Mouse (Mus musculus) CH12.LX (cell line): Measurements from ENCODE around the gene Elovl6. TPM values are rescaled to one million over a fixed set of nuclear protein-coding genes. Genes with fewer than 3 reads are reported as not detected.

Source experiments
- DNase-seq: peaks from one replicate; pipeline ENCODE4 v3.0.0-alpha.2; 2013; ENCODE audit errors: extremely low read depth
- H3K27ac ChIP-seq: 2 replicates; pipeline ENCODE4 v1.5.1; 2012; ENCODE audit warnings: low read depth, mild to moderate bottlenecking, control low read depth, moderate library complexity; ENCODE audit not compliant: insufficient read depth
- H3K27me3 ChIP-seq: replicated peaks from 2 replicates; pipeline ENCODE3; 2012; ENCODE audit warnings: inconsistent platforms
- H3K36me3 ChIP-seq, 2 experiments: replicated peaks in 1 of 2; 2 replicates each; pipeline versions ENCODE3 to v1.6.1; 2012; ENCODE audit warnings: inconsistent platforms in 1 of 2, low read length in 1 of 2, mild to moderate bottlenecking in 1 of 2, mixed read lengths in 1 of 2, moderate library complexity in 1 of 2; ENCODE audit not compliant: control insufficient read depth in 1 of 2, insufficient read depth in 1 of 2
- H3K4me1 ChIP-seq, 2 experiments: 2 replicates each; pipeline ENCODE4 v1.6.1; 2012; ENCODE audit warnings: inconsistent platforms in 1 of 2, moderate library complexity in 1 of 2; ENCODE audit not compliant: insufficient read depth in 2 of 2, control insufficient read depth in 1 of 2
- H3K4me2 ChIP-seq: 2 replicates; pipeline ENCODE4 v1.6.1; 2012; ENCODE audit warnings: low read depth, mild to moderate bottlenecking, control low read depth; ENCODE audit not compliant: poor library complexity, insufficient read depth, severe bottlenecking
- H3K4me3 ChIP-seq, 3 experiments: fragments of 150-350 bp in 1 of 3; sonication (generic) in 1 of 3; replicated peaks in 1 of 3; 2 replicates each; pipeline versions ENCODE3 to v1.5.1; 2011 to 2012; ENCODE audit warnings: low read depth in 2 of 3, low read length in 2 of 3, mild to moderate bottlenecking in 2 of 3, moderate library complexity in 2 of 3, control low read depth in 1 of 3, improper control_type of control experiment in 1 of 3, inconsistent platforms in 1 of 3, mixed read lengths in 1 of 3; ENCODE audit not compliant: poor library complexity in 1 of 3
- H3K79me2 ChIP-seq: replicated peaks from 2 replicates; pipeline ENCODE4 v1.6.1; 2012; ENCODE audit warnings: mild to moderate bottlenecking, moderate library complexity; ENCODE audit not compliant: control insufficient read depth, poor library complexity, insufficient read depth, severe bottlenecking; ENCODE audit errors: extremely low read depth
- H3K9ac ChIP-seq: 2 replicates; pipeline ENCODE4 v1.6.1; 2012; ENCODE audit warnings: low read depth, mild to moderate bottlenecking, control low read depth, moderate library complexity; ENCODE audit not compliant: insufficient read depth
- H3K9me3 ChIP-seq: replicated peaks from 2 replicates; pipeline ENCODE3; 2012; ENCODE audit warnings: low read length, inconsistent platforms, mixed read lengths
- BHLHE40 ChIP-seq: IDR thresholded peaks from 2 replicates; pipeline ENCODE4 v1.6.1; 2011; ENCODE audit warnings: mild to moderate bottlenecking, low read depth, low read length, improper control_type of control experiment
- CHD1 ChIP-seq: IDR thresholded peaks from 2 replicates; pipeline ENCODE4 v1.6.1; 2012; ENCODE audit warnings: low read depth, low read length, improper control_type of control experiment, inconsistent platforms
- ELF1 ChIP-seq: IDR thresholded peaks from 2 replicates; pipeline ENCODE4 v1.6.1; 2014; ENCODE audit warnings: low read depth, mild to moderate bottlenecking, inconsistent platforms, low read length, improper control_type of control experiment
- IRF4 ChIP-seq: IDR thresholded peaks from 2 replicates; pipeline ENCODE4 v1.6.1; 2014; ENCODE audit warnings: low read depth, mild to moderate bottlenecking, inconsistent platforms, low read length, improper control_type of control experiment
- JUN ChIP-seq: IDR thresholded peaks from 2 replicates; pipeline ENCODE4 v1.6.1; 2011; ENCODE audit warnings: low read depth, mild to moderate bottlenecking, low read length, improper control_type of control experiment, moderate library complexity; ENCODE audit not compliant: insufficient read depth
- MXI1 ChIP-seq: IDR thresholded peaks from 2 replicates; pipeline ENCODE4 v1.6.1; 2011; ENCODE audit warnings: mild to moderate bottlenecking, low read depth, low read length, improper control_type of control experiment
- POLR2A ChIP-seq: IDR thresholded peaks from 2 replicates; pipeline ENCODE4 v1.6.1; 2011; ENCODE audit warnings: low read depth, mild to moderate bottlenecking, improper control_type of control experiment, low read length
- RAD21 ChIP-seq: IDR thresholded peaks from 2 replicates; pipeline ENCODE4 v1.6.1; 2011; ENCODE audit warnings: low read depth, mild to moderate bottlenecking, low read length, improper control_type of control experiment, moderate library complexity
- ZNF384 ChIP-seq: IDR thresholded peaks from 2 replicates; pipeline ENCODE4 v1.6.1; 2012; ENCODE audit warnings: low read depth, low read length, improper control_type of control experiment, inconsistent platforms
- dilution Hi-C: fragments of 300-500 bp; cut with MboI; formaldehyde crosslinking; loops from 2 replicates; pipeline ENCODE4 v1.14.3; 2020; ENCODE audit warnings: low sequenced_read_pairs; ENCODE audit not compliant: extremely low pct_unique_long_range_greater_than_20kb, extremely low pct_ligation_motif_present
- in situ Hi-C: fragments of 300-500 bp; cut with MboI; formaldehyde crosslinking; loops from 3 replicates; pipeline ENCODE4 v1.14.3; 2019; ENCODE audit warnings: low sequenced_read_pairs, low pct_ligation_motif_present, low pct_unique_long_range_greater_than_20kb, mixed read lengths
- polyA plus RNA-seq: library from polyadenylated mRNA; unstranded; fragments of >175 nt; gene quantifications from 2 replicates; pipeline ENCODE4 v1.2.1, GENCODE M21; 2012; ENCODE audit warnings: low read depth; ENCODE audit not compliant: insufficient read length
- total RNA-seq, 2 experiments: library from RNA; depleted of rRNA; stranded (reverse); fragments of 300-350 nt in 1 of 2; fragments of >200 nt in 1 of 2; gene quantifications; 2 replicates each; pipeline ENCODE4 v1.2.3; 2012 to 2014

The Elovl6 gene
- total and polyA plus RNA-seq, 3 experiments = 1.7 to 6.8 (median 6.0) TPM

DNA sequence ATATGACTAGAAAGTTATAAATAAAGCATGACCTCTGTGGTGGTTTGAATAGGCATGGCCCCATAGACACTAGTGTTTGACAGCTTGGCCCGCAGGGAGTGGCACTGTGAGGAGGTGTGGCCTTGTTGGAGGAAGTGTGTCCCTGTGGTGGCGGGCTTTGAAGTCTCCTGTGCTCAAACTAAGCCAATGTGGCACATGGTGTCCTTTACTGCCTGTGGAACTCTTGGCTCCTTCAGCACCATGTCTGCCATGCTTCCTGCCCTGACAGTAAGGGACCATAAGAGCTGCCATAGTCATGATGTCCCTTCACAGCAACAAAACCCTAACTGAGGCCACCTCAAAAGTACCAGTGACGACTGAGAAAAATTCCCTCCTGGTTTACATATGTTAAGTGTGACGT is 120.3 kb downstream of the Elovl6 start:
- Histone ChIP-seq H3K9ac (no peak overlapping the region), H3K4me1 (peaks cover 0 to 6% of the 10 kb centered on the region in 2 experiments; a peak in 1 of 4 replicates), H3K4me3 (no peak overlapping the region), H3K9me3 (peaks cover 8% of the 10 kb centered on the region), H3K27ac (no peak overlapping the region), H3K27me3 (no peaks in the 10 kb centered on the region), H3K4me2 (no peak overlapping the region), H3K79me2 (no peaks in the 10 kb centered on the region)
- DNase-seq = no peak
- dilution Hi-C loops (no loop called here), in situ Hi-C loops (no loop called here)
- TF ChIP-seq MXI1 (no peak), JUN (0 out of 2 replicates have a peak, but pooled peaks have one; percentile 17)
- TF ChIP-seq, all 38 proteins: peak for 1
- H3K36me3 ChIP-seq = no peaks in the 10 kb centered on the region

DNA sequence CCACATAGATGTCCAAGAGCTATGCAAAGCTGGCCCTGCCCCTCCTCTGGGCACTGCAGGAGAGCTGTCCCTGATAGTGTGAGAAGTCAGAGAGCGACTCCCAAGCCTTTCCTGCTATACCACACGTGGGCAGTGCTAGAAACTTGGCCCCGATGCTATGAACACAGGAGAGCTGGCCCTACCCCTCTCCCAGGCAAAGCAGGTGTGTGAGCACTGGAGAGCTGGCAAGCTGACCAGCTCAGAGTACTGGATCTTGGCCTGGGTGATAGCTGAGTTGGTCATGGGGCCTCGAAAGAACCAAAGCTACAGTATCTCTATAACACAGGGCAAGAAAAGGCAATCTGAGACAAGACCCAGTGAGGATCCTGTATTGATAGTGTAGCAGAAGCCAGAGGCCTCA is 124.4 kb downstream of the Elovl6 start:
- in situ Hi-C loops = no loop called here

DNA sequence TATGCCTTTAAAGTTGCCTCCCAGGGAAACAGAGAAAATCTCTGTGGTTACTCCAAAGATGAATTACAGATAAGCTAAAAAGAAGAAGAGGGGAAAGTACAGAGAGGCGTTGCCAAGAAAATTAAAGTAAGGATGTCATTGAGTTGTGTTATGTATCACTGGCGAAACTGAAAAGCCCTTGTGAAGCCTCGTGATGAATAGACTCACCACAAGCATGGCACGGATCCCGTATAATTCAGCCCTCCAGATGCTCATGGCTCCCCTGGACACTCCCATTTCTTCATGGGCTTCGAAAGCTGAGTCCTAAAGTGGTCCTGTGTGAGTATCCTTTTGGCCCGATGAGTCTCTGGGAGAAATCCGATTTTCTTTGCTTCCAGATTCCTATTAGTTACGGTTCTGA is 125.1 kb downstream of the Elovl6 start:
- Histone ChIP-seq H3K4me1 (peaks cover 0 to 5% of the 10 kb centered on the region in 2 experiments; a peak in 1 of 4 replicates), H3K27ac (no peak overlapping the region), H3K36me3 (no peaks in the 10 kb centered on the region), H3K9ac (no peak overlapping the region), H3K4me2 (no peak overlapping the region), H3K4me3 (no peak overlapping the region), H3K27me3 (no peaks in the 10 kb centered on the region), H3K79me2 (no peaks in the 10 kb centered on the region), H3K9me3 (peaks cover 8% of the 10 kb centered on the region)
- TF ChIP-seq IRF4 (peak; percentile 51), ZNF384 (no peak), CHD1 (no peak), JUN (peak; percentile 59; the same call in 1 of the 2 replicates), BHLHE40 (peak; percentile 59)
- no peak for DNase-seq
- dilution Hi-C loops (no loop called here), in situ Hi-C loops (no loop called here)

More for the DNA sequence above, 124.4 kb downstream of the Elovl6 start:
- no peak overlapping the region for H3K4me2 ChIP-seq
- H3K27me3 ChIP-seq = no peaks in the 10 kb centered on the region
- no peak for DNase-seq
- peaks cover 8% of the 10 kb centered on the region for H3K9me3 ChIP-seq
- H3K4me1 ChIP-seq = peaks cover 0 to 6% of the 10 kb centered on the region in 2 experiments; a peak in 1 of 4 replicates
- no peak overlapping the region for H3K9ac ChIP-seq
- TF ChIP-seq RAD21 (no peak), ELF1 (no peak), POLR2A (no peak)
- no peak overlapping the region for H3K4me3 ChIP-seq
- no peak overlapping the region for H3K27ac ChIP-seq
- H3K36me3 ChIP-seq = no peaks in the 10 kb centered on the region
- dilution Hi-C loops = no loop called here
- no peaks in the 10 kb centered on the region for H3K79me2 ChIP-seq
